Mouse (Mus musculus) bone marrow macrophage, adult 2 months (primary cell): ENCODE measurements around the gene Cdyl.

ENCODE experiments used
- CTCF ChIP-seq: IDR thresholded peaks from 2 replicates; pipeline ENCODE4 v1.5.1; 2012; ENCODE audit warnings: low read depth, mild to moderate bottlenecking, low read length, moderate library complexity
- POLR2A ChIP-seq: IDR thresholded peaks from 2 replicates; pipeline ENCODE4 v1.6.1; 2012; ENCODE audit warnings: mild to moderate bottlenecking, low read depth, low read length, borderline replicate concordance

- TF ChIP-seq POLR2A (no peak), CTCF (no peak)
Measured at GRCm38 (mm10) chr13:35871107-35871506, 211.5 kb downstream of the Cdyl start.
